Mouse (Mus musculus) gonadal fat pad, adult 2 months (tissue): ENCODE results near the gene a. TPM values are rescaled to one million over a fixed set of nuclear protein-coding genes. Genes with fewer than 3 reads are reported as not detected.

Experiments used
- DNase-seq: peaks from one replicate; pipeline ENCODE4 v3.0.0-alpha.2; 2012; ENCODE audit warnings: low read depth
- polyA plus RNA-seq: library from polyadenylated mRNA; depleted of rRNA; stranded (reverse); fragments of >200 nt; gene quantifications from 2 replicates; pipeline ENCODE4 v1.2.3, GENCODE M21; 2012

a gene
- polyA plus RNA-seq, 1 experiment, result 0.39 TPM

GRCm38 (mm10) chr2:154782856-154783650 lies 8.1 kb upstream of the a start:
- no peak for DNase-seq

DNA sequence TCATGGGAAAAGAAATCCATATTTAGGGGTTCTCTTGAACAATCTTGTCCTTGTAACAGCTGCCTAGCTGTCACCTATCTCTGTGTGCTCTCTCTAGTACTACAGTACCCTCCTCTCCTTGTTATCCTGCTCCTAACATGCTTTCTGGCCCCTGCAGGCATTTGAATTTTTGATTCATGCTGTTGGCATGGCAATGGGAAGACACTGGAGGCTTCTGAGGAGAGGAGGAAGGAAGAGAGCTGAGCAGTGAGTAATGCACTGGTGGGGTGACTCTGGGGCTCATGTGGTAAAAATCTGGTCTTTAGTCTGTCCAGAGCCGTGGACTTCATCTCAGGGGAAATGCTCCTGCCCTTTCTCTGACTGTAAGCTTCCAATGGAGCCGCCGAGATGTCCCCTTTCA lies 5.9 kb upstream of the a start:
- no peak for DNase-seq

DNA sequence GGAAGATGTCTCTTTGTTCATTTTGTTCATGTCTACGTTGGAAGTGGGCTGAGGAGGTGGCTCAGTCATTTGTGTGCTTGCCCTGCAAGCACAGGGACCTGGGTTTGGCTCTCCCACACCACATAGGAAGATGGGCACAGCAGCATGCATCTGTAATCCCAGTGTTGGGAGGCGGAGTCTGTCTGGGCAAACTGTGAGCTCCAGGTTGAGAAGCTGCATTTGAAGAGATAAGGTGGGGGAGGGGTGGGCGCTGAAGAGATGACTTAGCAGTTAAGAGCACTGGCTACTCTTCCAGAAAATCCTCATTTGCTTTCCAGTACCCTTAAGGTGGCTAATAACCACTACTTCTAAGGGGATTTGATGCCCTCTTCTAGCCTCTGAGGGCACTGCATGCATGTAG lies 5.0 kb upstream of the a start:
- no peak for DNase-seq

GRCm38 (mm10) chr2:154786776-154787175 lies 4.4 kb upstream of the a start:
- DNase-seq, result no peak

GRCm38 (mm10) chr2:154789381-154789780 lies 1.8 kb upstream of the a start:
- DNase-seq, result no peak

GRCm38 (mm10) chr2:154789977-154790655 lies 1.1 kb upstream of the a start:
- no peak for DNase-seq

- no peak for DNase-seq
Observed at GRCm38 (mm10) chr2:154791661-154792642, 750 bp downstream of the a start.

- DNase-seq, result no peak
Observed at GRCm38 (mm10) chr2:154803372-154803771, 12.2 kb downstream of the a start.

GRCm38 (mm10) chr2:154803845-154804244 lies 12.6 kb downstream of the a start:
- no peak for DNase-seq

DNA sequence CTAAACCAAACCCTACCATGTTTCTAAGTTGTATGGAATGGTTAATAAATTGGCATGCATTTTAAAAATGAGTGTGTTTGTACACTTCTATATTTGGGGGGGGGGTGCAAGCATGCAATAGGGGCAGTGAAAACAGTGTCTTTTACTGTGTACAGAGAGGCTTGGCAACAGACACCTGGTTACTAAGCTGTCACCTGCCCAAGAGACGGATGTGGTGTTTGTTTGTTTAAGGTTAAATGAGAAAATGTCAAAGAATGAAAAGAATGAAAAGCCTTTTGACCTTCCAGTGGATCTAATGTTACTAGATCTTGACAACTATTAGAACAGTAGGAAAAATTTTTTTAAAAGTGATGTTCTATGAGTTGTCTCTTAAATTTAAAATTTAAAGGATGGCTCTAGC lies 16.5 kb downstream of the a start:
- no peak for DNase-seq

- no peak for DNase-seq
Observed at GRCm38 (mm10) chr2:154809107-154809762, 18.0 kb downstream of the a start.

DNA sequence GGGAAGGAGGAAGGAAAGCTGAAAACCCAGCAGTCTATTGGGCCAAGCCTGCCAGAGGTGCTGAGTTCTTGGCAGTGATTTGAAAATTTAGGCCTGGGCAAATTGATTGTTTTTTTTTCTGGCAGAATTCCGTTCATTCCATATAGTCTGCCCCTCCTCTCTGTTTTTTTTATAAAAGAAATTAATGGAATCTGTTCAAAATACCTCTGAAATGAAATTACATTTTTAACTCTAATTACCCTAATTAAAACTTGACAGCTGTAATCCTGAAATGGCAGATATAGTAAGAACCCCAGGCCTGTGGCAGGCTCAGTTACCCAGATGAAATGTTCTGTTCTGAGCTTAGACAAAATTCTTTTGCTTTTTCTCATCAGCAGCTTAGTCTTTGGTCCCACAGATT lies 19.6 kb downstream of the a start:
- no peak for DNase-seq

GRCm38 (mm10) chr2:154813426-154813825 lies 22.2 kb downstream of the a start:
- DNase-seq, result no peak

DNA sequence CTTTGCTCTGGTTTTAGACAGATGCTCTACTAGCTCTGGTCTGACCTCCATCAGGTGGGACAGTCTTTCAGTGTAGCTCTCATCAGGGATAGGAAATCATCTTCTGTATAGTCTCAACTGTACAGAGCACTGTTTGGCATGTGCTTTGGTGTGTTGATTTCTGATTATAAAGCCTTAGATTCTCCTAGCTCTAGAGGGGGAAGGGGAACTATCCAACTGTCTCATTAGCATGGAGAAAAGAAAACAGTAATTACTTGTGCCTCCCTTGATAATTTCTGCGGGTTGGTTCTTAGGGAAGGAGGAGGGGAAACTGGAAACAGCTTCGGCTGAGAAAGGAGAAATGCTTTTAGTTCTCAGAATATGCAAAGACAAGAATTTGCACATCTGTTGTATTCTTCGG lies 25.9 kb downstream of the a start:
- no peak for DNase-seq

DNA sequence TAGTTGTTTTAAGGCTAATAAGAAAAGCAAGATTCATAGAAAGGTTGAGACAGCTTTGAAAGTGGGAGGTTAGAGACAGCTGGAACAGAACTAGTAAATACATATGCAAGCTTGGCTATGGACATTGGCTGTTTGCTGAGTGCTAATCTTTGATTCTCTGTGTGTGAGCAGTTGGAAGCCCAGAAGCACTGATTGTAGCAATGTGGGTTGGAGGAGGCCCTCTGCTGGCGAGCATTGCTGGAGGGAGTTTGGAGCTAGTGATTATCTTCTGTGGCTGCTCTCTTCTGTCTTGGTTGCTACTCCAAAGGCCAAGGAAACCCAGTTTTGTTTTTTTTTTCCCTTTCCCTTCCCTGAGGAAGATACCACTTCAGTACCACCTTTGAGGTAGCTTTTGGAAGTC lies 26.6 kb downstream of the a start:
- DNase-seq, result no peak

DNA sequence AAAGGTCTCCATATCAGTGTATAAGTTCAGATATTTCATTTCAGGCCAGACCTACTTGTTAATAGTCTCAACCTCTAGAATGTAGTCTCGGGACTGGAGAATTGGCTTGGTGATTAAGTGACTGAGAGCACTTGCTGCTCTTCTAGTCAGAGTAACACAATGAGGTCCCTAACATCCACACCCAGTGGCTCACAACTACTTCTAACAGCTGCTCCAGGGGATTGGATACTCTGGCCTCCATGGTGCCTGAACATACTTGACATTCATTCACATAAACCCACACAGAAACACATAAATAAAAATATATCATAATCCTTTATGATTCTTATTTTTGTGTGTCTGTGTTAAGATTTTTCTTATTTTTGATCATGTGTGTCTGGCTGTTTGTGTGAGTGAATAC lies 27.4 kb downstream of the a start:
- no peak for DNase-seq

DNA sequence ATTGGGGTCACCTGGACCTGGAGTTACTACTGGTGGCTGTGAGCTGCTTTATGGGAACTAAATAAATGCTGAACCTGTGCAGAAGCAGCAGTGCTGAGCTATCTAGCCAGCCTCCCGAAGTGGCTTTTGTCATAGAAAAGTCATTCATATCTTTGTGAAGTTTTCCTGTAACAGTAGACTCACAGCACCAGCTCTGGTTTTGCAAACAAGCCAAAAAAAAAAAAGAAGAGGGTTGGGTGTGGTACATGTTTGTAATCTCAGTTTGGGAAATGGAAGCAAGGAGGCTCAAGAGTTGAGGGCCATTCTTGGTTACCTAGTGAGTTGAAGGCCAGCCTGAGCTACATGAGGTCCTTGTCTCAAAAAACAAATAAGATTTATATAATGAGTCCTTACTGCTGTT lies 29.1 kb downstream of the a start:
- no peak for DNase-seq

GRCm38 (mm10) chr2:154826054-154826538 lies 34.9 kb downstream of the a start:
- no peak for DNase-seq

- no peak for DNase-seq
Observed at GRCm38 (mm10) chr2:154827521-154827920, 36.3 kb downstream of the a start.

DNA sequence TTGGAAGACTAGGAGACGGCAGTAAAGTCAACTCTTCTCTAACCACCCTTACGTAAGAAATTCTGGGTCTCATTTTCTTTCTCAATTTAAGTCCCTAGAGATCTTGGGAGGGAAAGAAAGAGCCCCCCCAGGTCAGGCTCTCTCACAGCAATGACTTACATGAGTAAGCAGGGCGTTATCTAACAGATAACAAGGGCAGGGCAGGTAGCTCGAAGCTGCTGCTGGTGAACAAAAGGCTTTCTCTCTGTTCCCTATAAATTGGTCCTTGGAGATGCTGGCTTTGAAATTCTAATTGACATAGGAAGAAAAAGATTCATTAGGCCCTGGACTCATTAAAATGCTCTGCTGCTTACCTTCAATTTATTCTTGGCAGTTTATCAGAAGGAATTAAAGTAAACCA lies 41.3 kb downstream of the a start:
- no peak for DNase-seq

DNA sequence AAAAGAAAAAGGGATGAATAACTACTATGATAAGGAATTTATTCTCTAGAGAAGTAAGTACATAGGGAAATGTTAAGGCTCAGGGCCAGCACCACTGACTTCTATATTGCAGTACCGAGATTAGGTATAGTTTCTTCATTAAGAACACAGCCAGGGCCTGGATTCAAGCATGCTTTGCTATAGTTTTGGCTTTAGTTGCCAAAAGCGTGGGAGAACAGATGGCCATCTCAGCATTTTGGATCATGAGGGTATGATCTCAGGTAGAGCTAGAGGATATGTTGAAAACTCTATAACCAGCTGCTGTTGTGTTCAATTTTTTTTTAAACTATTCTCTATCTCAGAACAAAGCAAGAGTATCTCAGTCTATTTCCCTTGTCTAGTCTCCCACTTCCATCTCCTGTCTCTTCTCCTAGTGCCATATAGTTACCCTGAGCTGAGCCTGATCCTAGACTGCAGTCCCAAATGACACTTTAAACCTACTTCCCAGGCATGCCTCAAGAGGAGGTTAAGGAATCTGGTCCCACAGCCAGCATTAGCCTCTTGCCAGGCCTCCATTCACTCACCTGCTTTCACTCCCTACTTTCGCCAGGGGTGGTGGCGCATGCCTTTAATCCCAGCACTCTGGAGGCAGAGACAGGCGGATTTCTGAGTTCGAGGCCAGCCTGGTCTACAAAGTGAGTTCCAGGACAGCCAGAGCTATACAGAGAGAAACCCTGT lies 43.1 kb downstream of the a start:
- DNase-seq, result peak; percentile 23
